Mouse (Mus musculus) spleen, adult 2 months (tissue): Measurements from ENCODE around the gene Snai1. TPM values are rescaled to one million over a fixed set of nuclear protein-coding genes. Genes with fewer than 3 reads are reported as not detected.

ENCODE experiments used
- DNase-seq, 2 experiments: peaks; one replicate each; pipeline versions ENCODE4 v3.0.0 to v3.0.0-alpha.2; 2012 to 2021; ENCODE audit warnings: low spot score in 2 of 2, low read depth in 1 of 2
- H3K27ac ChIP-seq: fragments of 200-500 bp; 2 replicates; pipeline ENCODE4 v1.5.1; 2012; ENCODE audit warnings: low read length, inconsistent platforms; ENCODE audit not compliant: insufficient read depth
- H3K27me3 ChIP-seq: fragments of 200-500 bp; 2 replicates; pipeline ENCODE4 v1.6.1; 2012; ENCODE audit warnings: mild to moderate bottlenecking, moderate library complexity, low read length, inconsistent platforms; ENCODE audit not compliant: control insufficient read depth, insufficient read depth
- H3K36me3 ChIP-seq: fragments of 200-500 bp; 2 replicates; pipeline ENCODE4 v1.6.1; 2012; ENCODE audit warnings: mild to moderate bottlenecking, low read length, inconsistent platforms; ENCODE audit not compliant: control insufficient read depth, insufficient read depth
- H3K4me1 ChIP-seq: fragments of 200-500 bp; 2 replicates; pipeline ENCODE4 v1.6.1; 2011; ENCODE audit warnings: inconsistent platforms; ENCODE audit not compliant: control insufficient read depth, insufficient read depth, insufficient read length
- H3K4me3 ChIP-seq: fragments of 200-500 bp; 2 replicates; pipeline ENCODE4 v1.5.1; 2011; ENCODE audit warnings: mild to moderate bottlenecking, inconsistent platforms; ENCODE audit not compliant: insufficient read depth, insufficient read length; ENCODE audit errors: extremely low read depth
- CTCF ChIP-seq: fragments of 200-500 bp; IDR thresholded peaks from 2 replicates; pipeline ENCODE4 v1.5.1; 2011; ENCODE audit warnings: mild to moderate bottlenecking, inconsistent platforms; ENCODE audit not compliant: insufficient read depth, insufficient read length, insufficient replicate concordance; ENCODE audit errors: extremely low read depth
- POLR2A ChIP-seq: fragments of 200-500 bp; IDR thresholded peaks from 2 replicates; pipeline ENCODE4 v1.6.1; 2011; ENCODE audit warnings: low read depth, low read length, inconsistent platforms
- WGBS: fragments of 180-500 bp; shearing (Covaris S2); methylation state at CpG from one replicate; pipeline ENCODE4 v1.1.7; 2018; 5-methylcytosine and 5-hydroxymethylcytosine counted together
- polyA plus RNA-seq: library from polyadenylated mRNA; depleted of rRNA; stranded (reverse); fragments of >200 nt; gene quantifications from 2 replicates; pipeline ENCODE4 v1.2.3, GENCODE M21; 2012; rRNA removed

Gene Snai1
- polyA plus RNA-seq = 21.0 and 28.1 TPM in 2 replicates

DNA sequence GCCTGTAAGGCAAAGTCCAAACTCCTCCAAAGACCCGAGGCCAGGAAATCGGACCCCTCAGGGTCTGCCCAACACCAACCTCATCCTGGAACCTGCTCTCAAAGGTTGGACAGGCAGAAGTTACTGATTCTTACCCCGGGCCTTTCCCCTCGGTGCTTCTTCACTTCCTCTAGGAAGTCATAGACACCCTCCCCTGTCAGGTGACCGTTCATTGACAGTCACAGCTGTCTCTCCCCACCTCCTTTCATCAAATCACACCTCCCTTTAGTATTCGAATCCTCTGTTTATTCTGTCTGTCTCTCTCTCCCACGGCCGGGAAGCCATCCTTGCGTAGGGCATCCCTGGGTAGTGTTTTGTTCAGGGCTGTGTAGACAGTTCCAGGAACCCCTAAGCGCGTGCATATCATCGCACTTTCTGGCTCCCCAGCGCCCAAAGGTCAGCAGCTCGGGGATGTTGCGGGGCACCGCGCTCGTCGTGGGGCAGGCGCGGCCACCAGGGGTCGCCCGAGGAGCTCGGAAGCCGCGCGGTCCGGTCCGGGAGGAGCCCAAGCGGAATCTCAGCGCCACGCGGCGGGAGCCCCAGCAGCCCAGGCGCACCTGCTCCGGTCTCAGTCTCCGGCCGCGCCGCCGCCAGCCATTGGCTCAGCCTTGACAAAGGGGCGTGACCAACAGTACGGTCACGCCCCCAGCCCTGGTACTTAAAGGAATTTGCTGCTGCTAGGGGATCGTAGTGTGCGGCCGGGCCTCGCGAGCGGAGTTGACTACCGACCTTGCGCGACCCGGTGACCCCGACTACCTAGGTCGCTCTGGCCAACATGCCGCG lies at the start of gene Snai1:
Gene Snai1 (plus strand): TSS at position 720 of the 822 bp plus-strand sequence.
- DNase-seq = peak; percentile 80 to 88
- Histone ChIP-seq H3K27me3 (no peaks in the 10 kb centered on the region), H3K27ac (peak within 1 kb of the TSS; percentile 59), H3K36me3 (no peaks in the 10 kb centered on the region), H3K4me1 (peaks cover 6% of the 10 kb centered on the region), H3K4me3 (peak within 1 kb of the TSS; percentile 54; the same call in 1 of the 2 replicates)
- TF ChIP-seq CTCF = peak; percentile 72
- TF ChIP-seq POLR2A = peak; percentile 77
- under 1% methylated on average over 58 of the region's 58 CpGs for WGBS

DNA sequence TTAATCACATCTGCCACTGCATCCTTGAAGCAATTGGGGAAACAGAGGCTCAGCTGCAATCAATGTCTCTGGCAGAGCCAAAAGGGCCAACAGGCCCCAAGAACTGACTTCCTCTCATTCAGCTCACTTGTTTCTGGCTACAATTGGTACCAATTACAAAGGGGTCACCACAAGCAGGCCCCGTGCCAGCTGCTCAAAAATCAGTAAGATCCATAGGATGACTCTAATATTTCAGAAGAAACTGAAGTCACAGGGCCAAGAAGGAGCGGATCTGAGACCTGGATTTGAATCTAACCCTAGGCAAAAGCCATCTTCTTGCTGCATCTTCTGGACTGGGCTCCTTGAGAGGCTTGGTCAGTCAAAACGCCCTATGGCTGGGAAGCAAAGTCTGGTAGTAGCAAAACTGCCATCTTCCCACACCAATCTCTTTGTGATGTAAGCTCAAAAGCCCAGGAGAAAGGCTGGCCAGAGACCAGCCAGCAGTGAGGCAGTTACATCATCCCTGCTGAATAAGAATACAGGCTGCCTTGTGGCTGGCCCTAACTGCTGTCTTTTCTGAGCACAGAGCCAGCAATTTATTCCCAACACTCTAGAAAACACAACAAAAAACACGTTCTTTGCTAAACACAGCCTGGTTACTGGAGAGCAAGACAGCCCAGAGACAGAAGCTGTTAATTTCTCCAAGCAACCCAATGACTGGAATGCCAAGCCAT lies 47.0 kb upstream of the Snai1 start:
- H3K4me3 ChIP-seq = no peak overlapping the region
- peaks cover 3% of the 10 kb centered on the region; the same call in 1 of the 2 replicates for H3K4me1 ChIP-seq
- no peak for TF ChIP-seq CTCF
- TF ChIP-seq POLR2A = no peak
- DNase-seq = no peak
- no peaks in the 10 kb centered on the region for H3K27me3 ChIP-seq
- H3K36me3 ChIP-seq = no peaks in the 10 kb centered on the region
- 89% methylated on average over 4 of the region's 4 CpGs for WGBS
- H3K27ac ChIP-seq = no peak overlapping the region

- Histone ChIP-seq H3K36me3 (no peaks in the 10 kb centered on the region), H3K27ac (peak within 1 kb of the TSS; percentile 98), H3K4me1 (peaks cover 3% of the 10 kb centered on the region; the same call in 1 of the 2 replicates), H3K4me3 (peak within 1 kb of the TSS; percentile 97), H3K27me3 (no peaks in the 10 kb centered on the region)
- TF ChIP-seq CTCF (no peak), POLR2A (no peak)
- WGBS = 3% methylated on average over 52 of the region's 52 CpGs
- no peak for DNase-seq
Observed at GRCm38 (mm10) chr2:167491757-167492708, 46.0 kb upstream of the Snai1 start, which contains the start of gene Rnf114. TSS of gene Rnf114 (plus strand) at chr2:167492645.

DNA sequence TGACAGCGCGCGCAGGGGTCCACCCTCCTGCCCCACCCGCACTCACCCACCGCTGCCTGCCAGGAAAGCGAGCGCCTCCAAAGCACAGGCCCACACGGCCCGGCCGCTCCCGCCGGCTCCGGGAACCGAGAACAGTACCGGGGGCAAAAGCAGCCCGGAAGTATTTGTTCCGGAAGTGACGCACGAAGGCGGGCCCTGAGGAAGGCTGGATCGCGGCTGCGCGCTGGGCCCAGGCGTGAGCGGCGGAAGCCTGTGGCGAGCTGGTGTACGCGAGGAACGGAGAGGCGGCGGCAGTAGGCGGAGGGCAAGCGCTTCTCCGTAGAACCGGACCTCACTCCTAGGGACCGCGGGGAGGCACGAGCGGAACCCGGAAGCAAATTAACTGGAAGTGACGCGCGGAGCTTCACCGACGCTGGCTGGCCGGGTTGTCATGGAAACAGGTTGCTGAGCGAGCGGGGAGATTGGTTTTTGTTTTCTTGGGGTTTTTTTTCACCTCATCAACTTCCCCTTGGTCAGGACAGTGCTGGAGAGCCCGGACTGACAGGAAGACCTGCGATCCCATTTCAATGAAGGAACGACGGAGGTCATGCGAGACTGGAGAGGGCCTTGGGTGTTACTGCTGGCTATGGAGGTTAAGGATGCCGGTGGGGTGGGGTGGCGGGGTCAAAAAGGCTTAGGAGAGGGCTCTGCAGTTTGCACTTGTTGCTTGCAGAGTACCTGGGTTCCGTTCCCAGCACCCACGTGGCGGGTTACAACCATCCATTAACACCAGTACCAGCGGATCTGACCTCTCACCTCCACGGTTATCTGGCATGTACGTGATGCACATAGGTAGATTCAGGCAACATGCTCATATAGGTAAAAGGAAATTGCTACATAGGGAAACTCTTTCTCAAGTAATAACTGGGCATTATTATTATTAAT lies 45.0 kb upstream of the Snai1 start, which contains the start of gene Spata2:
Gene Spata2 (minus strand): TSS at position 175 of the 924 bp plus-strand sequence.
- WGBS = 3% methylated on average over 63 of the region's 63 CpGs
- Histone ChIP-seq H3K27me3 (no peaks in the 10 kb centered on the region), H3K36me3 (no peaks in the 10 kb centered on the region), H3K4me3 (peak within 1 kb of the TSS; percentile 97), H3K27ac (peak within 1 kb of the TSS; percentile 98), H3K4me1 (peaks cover 3% of the 10 kb centered on the region; the same call in 1 of the 2 replicates)
- peak; percentile 88 to 92 for DNase-seq
- TF ChIP-seq CTCF (no peak), POLR2A (peak; percentile 39)

GRCm38 (mm10) chr2:167496437-167496836 lies 41.6 kb upstream of the Snai1 start:
- Histone ChIP-seq H3K4me3 (no peak overlapping the region), H3K36me3 (no peaks in the 10 kb centered on the region), H3K4me1 (peaks cover 3% of the 10 kb centered on the region; the same call in 1 of the 2 replicates), H3K27me3 (no peaks in the 10 kb centered on the region), H3K27ac (no peak overlapping the region)
- TF ChIP-seq CTCF = no peak
- no peak for TF ChIP-seq POLR2A
- DNase-seq = no peak
- WGBS = 47% methylated on average over 7 of the region's 7 CpGs
